Mouse (Mus musculus) ES-E14 (cell line): ENCODE measurements around the gene Gm13090. TPM values are rescaled to one million over a fixed set of nuclear protein-coding genes. Genes with fewer than 3 reads are reported as not detected.

ENCODE experiments used
- DNase-seq: peaks from one replicate; pipeline ENCODE4 v3.0.0-alpha.2; 2013; ENCODE audit warnings: low read depth, low spot score
- H3K27ac ChIP-seq: 2 replicates; pipeline ENCODE4 v1.5.1; 2012; ENCODE audit warnings: low read depth, mild to moderate bottlenecking, low read length, moderate library complexity, mixed read lengths; ENCODE audit not compliant: poor library complexity, insufficient read depth, severe bottlenecking
- H3K36me3 ChIP-seq: 2 replicates; pipeline ENCODE4 v1.6.1; 2012; ENCODE audit warnings: mild to moderate bottlenecking, low read length, moderate library complexity, mixed read lengths; ENCODE audit not compliant: control insufficient read depth, poor library complexity, insufficient read depth, severe bottlenecking
- H3K4me1 ChIP-seq, 2 experiments: fragments of 150-350 bp in 1 of 2; sonication (generic) in 1 of 2; 2 replicates each; pipeline ENCODE4 v1.6.1; 2012; ENCODE audit warnings: low read length in 2 of 2, mild to moderate bottlenecking in 1 of 2, mixed read lengths in 1 of 2; ENCODE audit not compliant: control insufficient read depth in 2 of 2, insufficient read depth in 2 of 2, poor library complexity in 1 of 2
- H3K4me3 ChIP-seq, 2 experiments: fragments of 150-350 bp in 1 of 2; sonication (generic) in 1 of 2; 2 replicates each; pipeline ENCODE4 v1.5.1; 2012; ENCODE audit warnings: low read length in 2 of 2, low read depth in 1 of 2, mild to moderate bottlenecking in 1 of 2, mixed read lengths in 1 of 2; ENCODE audit not compliant: insufficient read depth in 1 of 2, poor library complexity in 1 of 2, severe bottlenecking in 1 of 2
- H3K9ac ChIP-seq: 2 replicates; pipeline ENCODE4 v1.6.1; 2012; ENCODE audit warnings: low read depth, mild to moderate bottlenecking, low read length, mixed read lengths; ENCODE audit not compliant: poor library complexity, insufficient read depth, severe bottlenecking
- H3K9me3 ChIP-seq: fragments of 150-350 bp; sonication (generic); 2 replicates; pipeline ENCODE4 v1.6.1; 2012; ENCODE audit warnings: low read depth, mild to moderate bottlenecking, low read length; ENCODE audit not compliant: control insufficient read depth, insufficient read depth
- CHD2 ChIP-seq: IDR thresholded peaks from 2 replicates; pipeline ENCODE4 v1.6.1; 2014; ENCODE audit warnings: mild to moderate bottlenecking, low read depth, low read length, inconsistent platforms
- HCFC1 ChIP-seq: IDR thresholded peaks from 2 replicates; pipeline ENCODE4 v1.6.1; 2012; ENCODE audit warnings: low read length, inconsistent platforms, borderline replicate concordance; ENCODE audit not compliant: insufficient read depth
- MAFK ChIP-seq: IDR thresholded peaks from 2 replicates; pipeline ENCODE4 v1.6.1; 2014; ENCODE audit warnings: mild to moderate bottlenecking, low read depth, low read length, inconsistent platforms; ENCODE audit not compliant: insufficient read depth
- ZC3H11A ChIP-seq: IDR thresholded peaks from 2 replicates; pipeline ENCODE4 v1.6.1; 2012; ENCODE audit warnings: low read depth, mild to moderate bottlenecking, inconsistent platforms, low read length, borderline replicate concordance
- ZNF384 ChIP-seq: IDR thresholded peaks from 2 replicates; pipeline ENCODE4 v1.6.1; 2012; ENCODE audit warnings: low read depth, low read length, inconsistent platforms
- in situ Hi-C, 2 experiments: fragments of 600-800 bp; cut with MboI; formaldehyde crosslinking; loops; one replicate each; pipeline ENCODE4 v1.15.1; 2025; ENCODE audit warnings: low sequenced_read_pairs in 2 of 2, inconsistent platforms in 1 of 2; ENCODE audit not compliant: unreplicated experiment in 2 of 2
- total RNA-seq: library from RNA; depleted of rRNA; stranded (reverse); fragments of 300-350 nt; gene quantifications from 2 replicates; pipeline ENCODE4 v1.2.3, GENCODE M21; 2012; rRNA removed

Gene Gm13090
- total RNA-seq, 1 experiment = not detected

GRCm38 (mm10) chr4:151138135-151138534 is 48.8 kb downstream of the Gm13090 start:
- no peaks in the 10 kb centered on the region for H3K9me3 ChIP-seq
- peak overlapping the region in 1 of 2 experiments; percentile 8; a peak in 1 of 4 replicates for H3K4me3 ChIP-seq
- TF ChIP-seq CHD2 = no peak
- TF ChIP-seq HCFC1 = no peak
- no peak for TF ChIP-seq ZNF384
- no peak for TF ChIP-seq MAFK
- TF ChIP-seq ZC3H11A = no peak
- peaks cover 0 to 32% of the 10 kb centered on the region in 2 experiments; a peak in 2 of 4 replicates for H3K4me1 ChIP-seq
- H3K27ac ChIP-seq = no peak overlapping the region
- no peak for DNase-seq
- no peak overlapping the region for H3K9ac ChIP-seq
- in situ Hi-C loops = no loop called here
- no peaks in the 10 kb centered on the region for H3K36me3 ChIP-seq

DNA sequence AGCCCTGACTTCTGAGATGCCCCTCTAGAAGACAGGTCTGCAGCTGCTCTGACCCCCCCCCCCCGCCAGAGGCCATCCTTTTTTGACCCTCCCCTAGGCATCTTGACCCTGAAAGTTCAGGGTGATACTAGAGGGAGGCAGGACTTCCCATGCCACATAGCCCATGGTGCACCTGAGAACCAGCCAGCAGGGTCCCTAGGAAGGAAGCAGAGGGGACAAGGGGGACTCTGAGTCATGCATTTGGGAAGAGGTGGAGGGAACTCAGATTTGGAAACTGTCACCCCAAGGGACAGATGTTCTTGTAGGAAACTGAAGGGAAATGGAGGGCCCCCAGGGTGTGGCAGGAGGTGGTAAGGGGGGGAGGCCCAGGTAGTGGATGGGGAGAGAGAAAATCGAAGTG is 49.2 kb downstream of the Gm13090 start:
- Histone ChIP-seq H3K9me3 (no peaks in the 10 kb centered on the region), H3K9ac (no peak overlapping the region), H3K4me3 (no peak overlapping the region; a peak in 1 of 4 replicates), H3K27ac (no peak overlapping the region), H3K4me1 (peaks cover 0 to 32% of the 10 kb centered on the region in 2 experiments; a peak in 2 of 4 replicates), H3K36me3 (no peaks in the 10 kb centered on the region)
- no peak for DNase-seq
- TF ChIP-seq ZC3H11A = no peak
- TF ChIP-seq ZNF384 = no peak
- TF ChIP-seq CHD2 = no peak
- no peak for TF ChIP-seq HCFC1
- TF ChIP-seq MAFK = no peak
- in situ Hi-C loops = no loop called here

DNA sequence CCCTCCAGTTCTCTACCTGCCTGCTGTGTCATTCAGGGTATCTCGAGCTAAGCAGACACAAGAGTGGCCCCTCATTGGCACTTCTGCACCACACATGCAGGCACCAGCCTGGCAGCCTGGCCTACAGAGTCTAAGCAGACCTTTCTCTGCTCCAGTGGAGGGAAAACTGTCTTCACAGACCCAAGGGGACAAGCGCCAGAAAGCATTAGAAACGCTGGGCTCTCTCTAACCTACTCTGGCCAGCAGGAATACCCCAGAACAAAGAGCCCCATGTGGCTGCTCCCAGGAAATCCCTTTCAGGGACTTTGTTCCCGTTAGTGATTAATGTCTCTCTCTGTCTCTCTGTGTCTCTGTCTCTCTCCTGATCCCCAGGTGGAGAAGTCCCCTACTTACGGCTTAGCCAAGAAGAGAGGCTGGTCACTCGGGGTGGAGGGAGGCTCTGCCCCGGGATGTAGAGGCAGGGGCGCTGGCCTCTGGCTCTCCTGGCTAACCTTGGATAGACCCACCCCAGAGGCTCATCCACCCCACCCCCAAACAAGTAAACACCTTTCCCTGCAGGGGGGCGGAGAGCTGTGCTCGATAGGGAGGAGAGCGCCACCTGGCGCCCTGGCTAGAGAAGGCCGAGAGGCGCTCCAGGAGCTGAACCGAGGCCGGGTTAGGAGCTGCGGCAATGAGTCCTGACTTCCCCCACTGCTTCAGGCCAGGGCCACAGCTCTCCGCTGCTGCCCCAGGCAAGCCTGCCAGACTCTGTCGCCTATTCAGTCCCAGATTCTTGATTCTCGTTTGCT is 49.9 kb downstream of the Gm13090 start:
- peak overlapping the region; percentile 25 to 29; a peak in 3 of 4 replicates for H3K4me3 ChIP-seq
- no peaks in the 10 kb centered on the region for H3K36me3 ChIP-seq
- in situ Hi-C loops = no loop called here
- no peaks in the 10 kb centered on the region for H3K9me3 ChIP-seq
- peaks cover 0 to 30% of the 10 kb centered on the region in 2 experiments; a peak in 2 of 4 replicates for H3K4me1 ChIP-seq
- H3K27ac ChIP-seq = no peak overlapping the region
- no peak overlapping the region for H3K9ac ChIP-seq
- peak; percentile 86 for DNase-seq
- TF ChIP-seq ZC3H11A (peak; percentile 24; the same call in 1 of the 2 replicates), CHD2 (no peak)

GRCm38 (mm10) chr4:151140368-151140982 is 51.1 kb downstream of the Gm13090 start:
- Histone ChIP-seq H3K9ac (no peak overlapping the region), H3K36me3 (no peaks in the 10 kb centered on the region), H3K4me3 (no peak overlapping the region), H3K9me3 (no peaks in the 10 kb centered on the region), H3K27ac (no peak overlapping the region), H3K4me1 (peaks cover 0 to 30% of the 10 kb centered on the region in 2 experiments; a peak in 2 of 4 replicates)
- TF ChIP-seq ZNF384 (no peak), ZC3H11A (no peak), HCFC1 (no peak), CHD2 (no peak), MAFK (no peak)
- in situ Hi-C loops = loop anchor here in 1 of 2 experiments (5.0 to 10.0 kb wide), 2 partner anchors 68 to 176 kb away; no protein-coding TSS in a partner anchor
- no peak for DNase-seq

Other genes starting within 250 kb of the Gm13090 start
- 22.8 and 38.0 TPM in 2 replicates for gene Errfi1, start 235.7 kb upstream of the Gm13090 start, total RNA-seq
- 308 and 393 TPM in 2 replicates for gene Park7, start 175.1 kb upstream of the Gm13090 start, total RNA-seq
- 0.27 and 0.42 TPM in 2 replicates for gene Tnfrsf9, start 175.0 kb upstream of the Gm13090 start, total RNA-seq
- gene Uts2, start 92.5 kb upstream of the Gm13090 start, total RNA-seq = not detected in 2 replicates
- gene Per3, start 44.9 kb upstream of the Gm13090 start, total RNA-seq = 2.4 and 4.5 TPM in 2 replicates
- gene Vamp3, start 31.6 kb upstream of the Gm13090 start, total RNA-seq = 31.2 and 45.9 TPM in 2 replicates